ENCODE assay signal across 16 mouse cellular contexts in genomic region chr10:76002101-76002521, GRCm38 (mm10). TPM values are rescaled to one million over a fixed set of nuclear protein-coding genes. Genes with fewer than 3 reads are reported as not detected.
DNase-seq lines count a peak whose midpoint lies in the region; ATAC-seq and TF ChIP-seq lines count a peak whose summit lies in the region.
"Had no signal": no experiment of that assay in that cellular context is flagged by ENCODE, and none has a peak within 500 bp of the region (broad histone marks: within the 10 kb centered on the region; RNA-seq: fewer than 3 reads in every experiment).

No protein-coding gene starts in this region.

- H3K9me3 ChIP-seq in forebrain, postnatal 0 days (ENCODE audit: low read length) = no peaks in the 10 kb centered on the region
- H3K9me3 ChIP-seq: G1E; intestine, embryonic 15.5 days; midbrain, embryonic 15.5 days had no signal

- WGBS in forebrain, postnatal 0 days = 12% methylated on average over 3 of the region's 3 CpGs

- no peaks in the 10 kb centered on the region for H3K36me3 ChIP-seq in forebrain, postnatal 0 days (ENCODE audit: insufficient read depth)
- H3K36me3 ChIP-seq: G1E; intestine, embryonic 15.5 days; midbrain, embryonic 15.5 days had no signal

- no peak overlapping the region for H3K9ac ChIP-seq in forebrain, postnatal 0 days
- H3K9ac ChIP-seq: intestine, embryonic 15.5 days; liver, postnatal 0 days; midbrain, embryonic 15.5 days had no signal

- H3K27me3 ChIP-seq in forebrain, postnatal 0 days (ENCODE audit: insufficient read depth, low read length) = no peaks in the 10 kb centered on the region
- H3K27me3 ChIP-seq: intestine, embryonic 15.5 days; midbrain, embryonic 15.5 days had no signal

- no peak overlapping the region for H3K4me2 ChIP-seq in forebrain, postnatal 0 days (ENCODE audit: low read depth)
- H3K4me2 ChIP-seq: intestine, embryonic 15.5 days; midbrain, embryonic 15.5 days had no signal

- H3K4me3 ChIP-seq in forebrain, postnatal 0 days (ENCODE audit: low read depth, low read length) = no peak overlapping the region
- H3K4me3 ChIP-seq: intestine, embryonic 15.5 days; midbrain, embryonic 15.5 days had no signal

- peak; percentile 89 for ATAC-seq in cerebellum, adult (ENCODE audit: insufficient number of reproducible peaks, low FRiP score, low TSS enrichment)
- no peak; the same call in 1 of the 2 replicates for ATAC-seq in forebrain, postnatal 0 days
- ATAC-seq: intestine, embryonic 15.5 days; liver, postnatal 0 days; midbrain, embryonic 15.5 days had no signal

- TF ChIP-seq CTCF in forebrain, postnatal 0 days (IDR thresholded peaks at IDR 0.05; ENCODE audit: low read depth) = no peak

- peak; percentile 22 for DNase-seq in ovary, postnatal 36 days (ENCODE audit: low spot score)
- no peak for DNase-seq in ovary, postnatal 10 days (ENCODE audit: low spot score)
- peak; percentile 24 for DNase-seq in forebrain, postnatal 0 days
- no peak for DNase-seq in left cerebral cortex, adult 9 months (ENCODE audit: low spot score in 2 of 2)
- no peak for DNase-seq in thymus, postnatal 14 days
- no peak for DNase-seq in spleen, postnatal 14 days (ENCODE audit: low spot score in 2 of 2)
- DNase-seq: liver, postnatal 0 days; right cerebral cortex, postnatal 14 days; thymus, postnatal 25 days had no signal

- 0 out of 2 replicates have a peak, but pooled peaks cover 3% of the 10 kb centered on the region for H3K4me1 ChIP-seq in forebrain, postnatal 0 days (ENCODE audit: insufficient read depth)
- H3K4me1 ChIP-seq: intestine, embryonic 15.5 days; midbrain, embryonic 15.5 days had no signal

- no peak overlapping the region for H3K27ac ChIP-seq in forebrain, postnatal 0 days (ENCODE audit: low read depth, low read length)
- H3K27ac ChIP-seq: intestine, embryonic 15.5 days; midbrain, embryonic 15.5 days had no signal

RNA-seq across cellular contexts. Expression of gene Zfp280b, which starts 30.3 kb away (rescaled TPM):
- 5.8 and 7.9 TPM in 2 replicates for total RNA-seq in forebrain, postnatal 0 days (2014; rRNA removed)
- 7.7 and 9.0 TPM in 2 replicates for polyA plus RNA-seq in forebrain, postnatal 0 days (2015; fragmentation: Nextera tagmentation; extraction: Ambion mirVana)

RNA-seq across cellular contexts. Expression of gene Gm5134, which starts 47.8 kb away (rescaled TPM):
- not detected in 2 replicates for total RNA-seq in forebrain, postnatal 0 days (2014; rRNA removed)
- not detected in 2 replicates for polyA plus RNA-seq in forebrain, postnatal 0 days (2015; fragmentation: Nextera tagmentation; extraction: Ambion mirVana)
- total RNA-seq: adrenal gland, adult 18-20 months; G1E had no signal
- polyA plus RNA-seq: G1E; heart, postnatal 0 days; intestine, embryonic 15.5 days; midbrain, embryonic 15.5 days had no signal

RNA-seq across cellular contexts. Expression of gene Vpreb3, which starts 59.3 kb away (rescaled TPM):
- not detected in 2 replicates for total RNA-seq in forebrain, postnatal 0 days (2014; rRNA removed)
- 0.45 and 1.4 TPM in 2 replicates for polyA plus RNA-seq in forebrain, postnatal 0 days (2015; fragmentation: Nextera tagmentation; extraction: Ambion mirVana)
- total RNA-seq: adrenal gland, adult 18-20 months; G1E; layer of hippocampus, postnatal 25 days had no signal
- polyA plus RNA-seq: G1E had no signal

Comparison
In these comparisons a context has a peak if more than half of its experiments do, and no peak if none do; other contexts are left out.
1. DNase-seq: peak in ovary, postnatal 36 days (single experiment) and forebrain, postnatal 0 days (single experiment); none in ovary, postnatal 10 days (single experiment), left cerebral cortex, adult 9 months (0 of 2), thymus, postnatal 14 days (single experiment) and spleen, postnatal 14 days (0 of 2).